Mouse (Mus musculus): Measurements from ENCODE around the gene Klhl31.

GRCm38 (mm10) chr9:77632432-77632831 is 3.9 kb upstream of the Klhl31 start:
- TF ChIP-seq CTCF (IDR thresholded peaks at IDR 0.05; ENCODE audit: control insufficient read depth, insufficient read depth, low read length) (no peak), POLR2A (IDR thresholded peaks at IDR 0.05; ENCODE audit: borderline replicate concordance, control insufficient read depth, low read depth, low read length) (no peak)
